In the genomic region with DNA sequence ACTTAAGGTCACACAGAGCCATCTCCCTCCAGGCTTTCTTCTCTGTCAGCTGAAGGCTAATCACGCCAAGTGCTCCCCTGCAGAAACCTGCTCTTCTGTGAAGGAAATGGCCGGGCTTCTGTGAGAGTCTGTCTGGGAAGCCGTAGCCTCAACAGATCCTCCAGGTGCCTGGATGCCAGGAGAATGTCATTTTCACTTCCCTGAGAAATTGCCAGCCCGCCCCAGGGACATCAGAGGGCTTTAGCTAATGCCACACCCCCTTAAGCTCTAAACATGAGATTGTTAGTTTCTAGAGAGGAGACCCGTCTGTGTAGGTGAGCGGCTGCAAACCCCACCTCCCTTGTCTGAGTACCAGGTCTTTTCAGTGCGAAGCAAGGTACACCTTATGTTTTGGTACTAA, we compare ENCODE assay signal across 16 mouse cellular contexts. TPM values are rescaled to one million over a fixed set of nuclear protein-coding genes. Genes with fewer than 3 reads are reported as not detected.
"Had no signal": no experiment of that assay in that cellular context is flagged by ENCODE, and none has a peak within 500 bp of the region (broad histone marks: within the 10 kb centered on the region; RNA-seq: fewer than 3 reads in every experiment).

No protein-coding gene starts in this region.

- H3K27me3 ChIP-seq: liver, embryonic 13.5 days; neural tube, embryonic 12.5 days; neural tube, embryonic 15.5 days; stomach, embryonic 15.5 days had no signal

- H3K9ac ChIP-seq: liver, embryonic 13.5 days; midbrain, embryonic 12.5 days; neural tube, embryonic 12.5 days; neural tube, embryonic 15.5 days; stomach, embryonic 15.5 days had no signal

- H3K36me3 ChIP-seq: liver, embryonic 13.5 days; midbrain, embryonic 12.5 days; neural tube, embryonic 12.5 days; neural tube, embryonic 15.5 days; stomach, embryonic 15.5 days had no signal

- H3K9me3 ChIP-seq: liver, embryonic 13.5 days; midbrain, embryonic 12.5 days; neural tube, embryonic 12.5 days; neural tube, embryonic 15.5 days; stomach, embryonic 15.5 days had no signal

- H3K4me3 ChIP-seq: left cerebral cortex, adult 2 months; liver, embryonic 13.5 days; midbrain, embryonic 12.5 days; neural tube, embryonic 12.5 days; neural tube, embryonic 15.5 days; stomach, embryonic 15.5 days had no signal

- H3K4me2 ChIP-seq: liver, embryonic 13.5 days; midbrain, embryonic 12.5 days; neural tube, embryonic 12.5 days; neural tube, embryonic 15.5 days; stomach, embryonic 15.5 days had no signal

- H3K4me1 ChIP-seq: neural tube, embryonic 12.5 days had no signal

- H3K27ac ChIP-seq: left cerebral cortex, adult 2 months; liver, embryonic 13.5 days; midbrain, embryonic 12.5 days; neural tube, embryonic 12.5 days; neural tube, embryonic 15.5 days; stomach, embryonic 15.5 days had no signal

- DNase-seq: kidney, adult 9 months; kidney, postnatal 14 days; kidney, postnatal 4 days; layer of hippocampus, adult 9-11 months; liver, embryonic 13.5 days; lung, adult 2 months; lung, postnatal 14 days; right cerebral cortex, postnatal 25 days; spleen, adult 18-20 months; thymus, postnatal 25 days had no signal

RNA-seq across cellular contexts. Expression of a gene that starts 15.3 kb away (rescaled TPM):
- total RNA-seq: megakaryocyte-erythroid progenitor cell, adult 5-6 weeks had no signal
